Mouse (Mus musculus) embryonic facial prominence, embryonic 11.5 days (tissue): ENCODE results near the gene Igf1. TPM values are rescaled to one million over a fixed set of nuclear protein-coding genes. Genes with fewer than 3 reads are reported as not detected.

Experiments
- ATAC-seq: fragments of 200-750 bp; cut with Nextera tagmentation; replicated peaks from 2 replicates; pipeline ENCODE4 v1.8.0; 2017; ENCODE audit warnings: low read depth; ENCODE audit not compliant: insufficient number of reproducible peaks, low FRiP score, low TSS enrichment
- DNase-seq: peaks from one replicate; pipeline ENCODE4 v3.0.0-alpha.2; 2015; ENCODE audit warnings: low spot score
- H3K27ac ChIP-seq: fragments of 300-500 bp; sonication (generic); replicated peaks from 2 replicates; pipeline ENCODE4 v1.5.1; 2014; ENCODE audit warnings: mild to moderate bottlenecking, low read depth, low read length, control low read depth
- H3K27me3 ChIP-seq: fragments of 300-500 bp; sonication (generic); 2 replicates; pipeline ENCODE4 v1.6.1; 2014; ENCODE audit warnings: mild to moderate bottlenecking, low read length, moderate library complexity, mixed read lengths; ENCODE audit not compliant: control insufficient read depth, insufficient read depth
- H3K36me3 ChIP-seq: fragments of 300-500 bp; sonication (generic); replicated peaks from 2 replicates; pipeline ENCODE4 v1.6.1; 2014; ENCODE audit warnings: low read depth, mild to moderate bottlenecking, low read length, moderate library complexity, mixed read lengths; ENCODE audit not compliant: control insufficient read depth, insufficient read depth
- H3K4me1 ChIP-seq: fragments of 300-500 bp; sonication (generic); 2 replicates; pipeline ENCODE4 v1.6.1; 2014; ENCODE audit warnings: low read length, mixed read lengths; ENCODE audit not compliant: control insufficient read depth, insufficient read depth
- H3K4me2 ChIP-seq: fragments of 300-500 bp; sonication (generic); 2 replicates; pipeline ENCODE4 v1.6.1; 2014; ENCODE audit warnings: low read depth, mild to moderate bottlenecking, control low read depth, low read length, moderate library complexity
- H3K4me3 ChIP-seq: fragments of 300-500 bp; sonication (generic); 2 replicates; pipeline ENCODE4 v1.5.1; 2014; ENCODE audit warnings: low read depth, low read length, control low read depth
- H3K9ac ChIP-seq: fragments of 300-500 bp; sonication (generic); replicated peaks from 2 replicates; pipeline ENCODE4 v1.6.1; 2014; ENCODE audit warnings: mild to moderate bottlenecking, control low read depth, low read length
- H3K9me3 ChIP-seq: fragments of 300-500 bp; sonication (generic); replicated peaks from 2 replicates; pipeline ENCODE4 v1.6.1; 2016; ENCODE audit warnings: mild to moderate bottlenecking, low read length, inconsistent platforms, mixed read lengths; ENCODE audit not compliant: control insufficient read depth
- WGBS: fragments of 180-500 bp; shearing (Covaris S2); extraction: QIAGEN DNeasy Blood & Tissue Kit; methylation state at CpG from one replicate; pipeline ENCODE4 v1.1.7; 2014; 5-methylcytosine and 5-hydroxymethylcytosine counted together
- polyA plus RNA-seq: library from polyadenylated mRNA; unstranded; fragments of >200 nt; fragmentation: Nextera tagmentation; extraction: Ambion mirVana; gene quantifications from 2 replicates; pipeline ENCODE4 v1.2.1, GENCODE M21; 2014

Gene Igf1
- polyA plus RNA-seq, 1 experiment from 2014 or later, result 67.8 TPM

DNA sequence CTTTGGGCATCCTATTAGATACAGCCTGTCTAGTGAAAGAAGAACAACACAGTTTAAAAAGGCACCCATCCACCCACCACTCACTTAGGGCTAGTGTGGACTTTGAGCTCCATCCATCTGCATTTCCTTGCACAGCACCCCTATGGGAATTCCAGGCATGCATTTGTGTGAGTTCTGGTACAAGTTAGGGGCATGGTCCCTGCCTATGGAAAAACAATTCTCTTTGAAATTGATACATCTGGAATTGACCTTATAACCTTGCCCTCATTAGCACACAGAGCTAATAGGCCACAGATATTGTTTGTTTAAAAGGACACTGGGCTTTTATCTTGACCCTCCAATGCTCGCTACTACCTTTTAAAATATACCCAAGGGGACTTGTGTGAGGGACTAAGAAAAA lies 11.6 kb downstream of the Igf1 start:
- H3K9ac ChIP-seq, result no peak overlapping the region
- ATAC-seq (no peak), DNase-seq (peak; percentile 63)
- no peaks in the 10 kb centered on the region for H3K27me3 ChIP-seq
- no peaks in the 10 kb centered on the region for H3K36me3 ChIP-seq
- no peaks in the 10 kb centered on the region for H3K9me3 ChIP-seq
- H3K27ac ChIP-seq, result no peak overlapping the region; the same call in 1 of the 2 replicates
- no peak overlapping the region for H3K4me2 ChIP-seq
- WGBS, result 19% methylated on average over 1 of the region's 1 CpGs
- H3K4me1 ChIP-seq, result no peaks in the 10 kb centered on the region
- no peak overlapping the region for H3K4me3 ChIP-seq

DNA sequence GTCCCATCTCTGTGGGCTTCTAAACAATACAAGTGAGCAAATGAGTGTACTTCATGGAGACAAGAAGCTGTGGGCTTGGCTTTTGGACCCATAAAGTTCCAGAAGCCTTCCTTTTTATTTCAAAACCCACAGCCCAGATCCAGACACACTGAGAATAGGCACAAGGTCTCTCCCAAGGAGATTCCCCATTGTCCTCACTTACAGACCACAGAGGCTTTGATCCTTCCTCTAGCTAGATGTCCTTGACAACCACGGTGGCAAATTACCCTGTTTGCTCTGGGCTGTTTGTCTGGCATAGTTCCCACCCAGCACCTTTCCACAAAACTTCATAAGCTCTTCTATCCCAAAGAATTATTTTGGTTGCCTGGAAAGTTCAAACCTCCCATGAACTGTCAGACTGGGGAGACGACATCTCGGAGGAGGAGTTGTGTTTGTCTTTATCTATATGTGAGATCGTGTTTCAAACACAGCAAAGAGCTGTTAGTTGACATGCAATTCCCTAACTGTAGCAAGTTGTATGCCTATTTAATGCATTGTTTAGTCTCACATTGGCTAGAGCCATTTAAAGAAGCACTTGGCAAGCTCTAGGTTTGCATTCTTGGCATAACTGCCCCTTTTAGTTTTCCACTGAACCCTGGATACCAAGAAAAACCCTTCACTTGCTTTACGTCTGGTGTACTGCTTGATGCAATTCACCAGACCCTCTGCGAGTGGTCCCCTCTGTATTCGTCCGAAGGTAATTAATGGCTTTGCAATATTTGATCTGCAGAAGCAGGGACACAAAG lies 14.0 kb downstream of the Igf1 start:
- no peak overlapping the region for H3K9ac ChIP-seq
- H3K27me3 ChIP-seq, result no peaks in the 10 kb centered on the region
- no peak overlapping the region for H3K4me2 ChIP-seq
- H3K4me3 ChIP-seq, result no peak overlapping the region
- ATAC-seq, result no peak
- H3K9me3 ChIP-seq, result no peaks in the 10 kb centered on the region
- H3K36me3 ChIP-seq, result no peaks in the 10 kb centered on the region
- DNase-seq, result no peak
- no peaks in the 10 kb centered on the region for H3K4me1 ChIP-seq
- WGBS, result 28% methylated on average over 8 of the region's 8 CpGs
- no peak overlapping the region for H3K27ac ChIP-seq

DNA sequence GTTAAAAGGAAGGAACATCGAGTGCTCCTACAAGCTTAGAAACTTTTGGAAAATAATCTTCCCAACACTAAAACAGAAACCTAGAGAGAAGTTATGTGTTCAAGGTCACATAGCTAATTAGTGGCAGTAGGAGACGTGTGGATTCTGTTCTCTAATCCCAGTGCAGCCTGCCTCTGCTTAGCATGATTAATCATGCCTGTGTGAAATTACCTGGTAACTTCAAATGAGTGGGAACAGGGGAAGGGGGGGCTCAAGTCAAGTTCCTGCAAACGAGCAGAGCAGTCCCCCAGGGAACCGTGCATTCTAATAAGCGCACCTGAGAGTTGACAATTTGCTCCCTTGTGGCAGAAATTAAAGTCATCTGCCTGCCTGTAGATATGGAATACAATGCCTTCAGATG lies 14.8 kb downstream of the Igf1 start:
- ATAC-seq, result no peak

DNA sequence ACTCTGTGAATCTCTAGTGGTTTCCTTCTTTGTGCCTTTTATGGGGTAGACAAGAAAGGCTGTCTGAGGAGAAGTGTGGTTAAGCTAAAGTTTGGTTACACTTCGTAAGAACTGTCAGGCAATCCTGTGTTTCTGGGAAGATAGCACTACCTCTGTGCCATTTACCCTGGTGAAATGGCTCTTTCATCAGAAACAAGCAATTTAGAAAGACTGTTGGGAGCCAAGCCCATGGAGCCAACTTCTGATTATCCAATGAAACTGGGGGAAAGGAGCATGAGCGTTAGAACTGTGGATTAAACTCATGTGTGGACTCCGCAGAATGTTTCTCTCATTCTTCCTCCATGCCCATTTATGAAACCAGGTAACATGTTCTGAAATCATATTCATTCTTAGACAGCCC lies 15.5 kb downstream of the Igf1 start:
- Histone ChIP-seq H3K9me3 (no peaks in the 10 kb centered on the region), H3K4me2 (no peak overlapping the region), H3K36me3 (no peaks in the 10 kb centered on the region), H3K27ac (no peak overlapping the region), H3K4me1 (no peaks in the 10 kb centered on the region), H3K4me3 (no peak overlapping the region), H3K27me3 (no peaks in the 10 kb centered on the region), H3K9ac (no peak overlapping the region)
- 93% methylated on average over 3 of the region's 3 CpGs for WGBS
- ATAC-seq (no peak), DNase-seq (no peak)

More for the DNA sequence above, 14.8 kb downstream of the Igf1 start:
- H3K27me3 ChIP-seq, result no peaks in the 10 kb centered on the region
- H3K4me2 ChIP-seq, result no peak overlapping the region
- H3K9ac ChIP-seq, result no peak overlapping the region
- no peaks in the 10 kb centered on the region for H3K36me3 ChIP-seq
- no peak overlapping the region for H3K27ac ChIP-seq
- no peak overlapping the region for H3K4me3 ChIP-seq
- H3K9me3 ChIP-seq, result no peaks in the 10 kb centered on the region
- WGBS, result 40% methylated on average over 5 of the region's 5 CpGs
- no peaks in the 10 kb centered on the region for H3K4me1 ChIP-seq
- no peak for DNase-seq

DNA sequence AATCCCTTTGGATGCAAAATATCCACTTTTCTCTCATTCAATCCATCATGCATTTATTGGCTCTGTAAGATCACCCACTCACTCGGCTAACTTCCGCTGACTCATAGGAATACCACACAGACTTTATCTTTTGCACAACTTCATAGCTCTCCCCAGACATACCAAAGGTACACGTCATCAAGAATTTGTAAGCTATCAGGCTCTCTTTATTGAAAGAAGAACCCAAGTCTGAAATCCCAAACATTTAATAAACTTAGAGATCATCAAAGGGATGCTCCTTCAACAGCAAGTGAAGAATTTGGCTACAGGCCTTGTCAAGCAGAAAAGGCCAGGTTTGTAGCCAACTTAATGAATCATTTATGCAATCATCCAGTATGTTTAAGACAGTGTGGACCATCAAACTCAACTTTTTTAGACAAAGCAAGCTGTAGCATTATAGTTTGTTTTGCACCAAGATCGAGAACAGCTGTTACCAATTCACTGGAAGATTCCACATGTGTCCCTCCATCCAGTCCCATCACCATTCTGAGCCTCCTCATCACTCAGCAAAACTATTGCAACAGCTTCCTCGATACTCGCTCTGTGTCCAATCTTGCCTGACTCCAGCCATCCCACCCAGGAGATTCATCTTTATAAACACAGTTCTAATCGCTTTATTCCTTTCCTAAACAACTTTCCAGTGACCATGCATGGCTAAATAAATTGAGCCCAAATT lies 22.2 kb downstream of the Igf1 start:
- Histone ChIP-seq H3K27ac (no peak overlapping the region), H3K27me3 (no peaks in the 10 kb centered on the region), H3K9me3 (no peaks in the 10 kb centered on the region), H3K36me3 (no peaks in the 10 kb centered on the region), H3K4me2 (no peak overlapping the region), H3K4me3 (no peak overlapping the region), H3K4me1 (no peaks in the 10 kb centered on the region), H3K9ac (no peak overlapping the region)
- DNase-seq, result no peak
- whole genome bisulfite sequencing, result 87% methylated on average over 7 of the region's 7 CpGs
- ATAC-seq, result no peak

DNA sequence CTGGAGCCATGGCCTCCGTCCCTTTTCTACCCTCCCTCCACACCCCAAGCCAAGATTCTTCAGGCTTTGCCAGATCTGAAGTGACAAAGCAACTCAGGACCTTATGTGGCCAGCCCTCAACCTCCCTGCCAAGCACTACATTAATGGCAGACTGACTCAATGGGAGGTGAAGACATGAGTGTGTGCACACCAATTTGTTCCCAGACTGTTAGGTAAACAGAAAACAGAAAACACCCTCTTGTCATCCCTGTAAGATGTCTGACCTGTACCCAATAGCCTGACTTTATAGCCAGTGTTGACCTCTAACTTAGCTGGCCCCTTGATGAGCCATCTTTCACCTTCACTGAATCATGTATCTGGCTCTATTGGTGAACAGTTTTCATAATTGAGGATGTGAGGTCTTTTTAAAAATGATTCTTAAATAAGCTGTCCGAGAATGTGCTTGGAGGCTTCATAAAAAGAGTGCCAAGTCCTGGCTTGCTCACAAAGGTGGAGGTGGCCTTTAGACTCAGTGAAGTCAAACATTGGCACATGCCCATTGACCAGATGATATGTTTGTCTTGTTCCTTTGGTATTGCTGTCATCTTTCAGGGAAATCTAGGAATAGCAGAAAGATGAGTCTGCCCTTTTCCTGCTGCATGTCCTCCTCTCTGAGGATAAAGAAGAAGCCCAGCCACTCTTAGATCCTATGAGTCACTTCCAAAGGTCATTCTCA lies 27.4 kb downstream of the Igf1 start:
- Histone ChIP-seq H3K9me3 (no peaks in the 10 kb centered on the region), H3K9ac (no peak overlapping the region), H3K4me2 (no peak overlapping the region), H3K27ac (no peak overlapping the region), H3K4me3 (no peak overlapping the region), H3K36me3 (no peaks in the 10 kb centered on the region), H3K27me3 (no peaks in the 10 kb centered on the region), H3K4me1 (no peaks in the 10 kb centered on the region)
- WGBS, result 81% methylated on average over 2 of the region's 2 CpGs
- DNase-seq (no peak), ATAC-seq (no peak)

DNA sequence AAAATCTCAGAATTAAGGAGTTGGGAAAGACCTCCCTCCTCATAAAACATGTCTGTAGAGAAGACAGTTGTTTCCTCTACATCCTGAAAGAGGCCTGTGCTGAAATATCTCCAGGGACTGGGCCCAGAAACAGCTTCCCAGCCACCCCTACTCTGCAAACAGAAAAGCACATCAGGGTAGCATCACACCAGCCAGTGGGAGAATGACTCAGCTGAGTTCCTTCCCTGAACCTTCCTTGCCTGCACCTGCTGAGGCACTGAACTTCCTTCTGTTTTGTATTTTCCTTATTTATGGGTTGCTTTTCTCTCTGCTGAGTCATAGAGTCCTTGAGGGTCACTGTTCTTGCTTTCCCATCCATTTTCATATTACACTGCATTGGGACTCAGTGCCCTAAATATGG lies 31.8 kb downstream of the Igf1 start:
- Histone ChIP-seq H3K4me1 (no peaks in the 10 kb centered on the region), H3K27me3 (no peaks in the 10 kb centered on the region), H3K9ac (no peak overlapping the region), H3K4me2 (no peak overlapping the region), H3K36me3 (no peaks in the 10 kb centered on the region), H3K27ac (no peak overlapping the region), H3K4me3 (no peak overlapping the region), H3K9me3 (no peaks in the 10 kb centered on the region)
- ATAC-seq (no peak), DNase-seq (no peak)

DNA sequence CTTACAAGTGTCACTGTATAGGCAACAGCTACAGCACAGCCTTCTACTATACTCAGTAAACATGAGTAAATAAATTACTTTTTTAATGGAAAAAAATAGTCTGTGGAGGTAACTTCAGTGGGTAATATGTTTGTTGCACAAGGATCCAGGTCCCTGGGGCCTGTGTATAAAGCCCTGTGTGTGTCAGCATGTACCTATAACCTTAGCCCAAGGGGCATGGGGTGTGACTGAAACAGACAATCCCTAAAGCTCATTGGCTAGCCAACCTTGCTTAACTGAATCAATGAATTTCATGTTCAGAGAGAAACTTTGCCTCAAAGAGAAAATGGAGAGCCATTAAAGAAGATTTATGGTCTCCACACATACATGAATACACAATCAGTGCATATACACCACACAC lies 34.2 kb downstream of the Igf1 start:
- Histone ChIP-seq H3K27ac (no peak overlapping the region), H3K9ac (no peak overlapping the region), H3K4me2 (no peak overlapping the region), H3K4me3 (no peak overlapping the region), H3K9me3 (no peaks in the 10 kb centered on the region), H3K27me3 (no peaks in the 10 kb centered on the region), H3K36me3 (no peaks in the 10 kb centered on the region), H3K4me1 (no peaks in the 10 kb centered on the region)
- ATAC-seq (no peak), DNase-seq (no peak)
